Mouse (Mus musculus) heart, embryonic 10.5 days (tissue): ENCODE data around the gene 2010300C02Rik. TPM values are rescaled to one million over a fixed set of nuclear protein-coding genes. Genes with fewer than 3 reads are reported as not detected.

Source experiments
- DNase-seq: peaks from one replicate; pipeline ENCODE4 v3.0.0-alpha.2; 2017; ENCODE audit warnings: low spot score
- H3K27ac ChIP-seq: fragments of 300-500 bp; sonication (generic); 2 replicates; pipeline ENCODE4 v1.5.1; 2016; ENCODE audit warnings: mild to moderate bottlenecking
- H3K27me3 ChIP-seq: fragments of 300-500 bp; sonication (generic); 2 replicates; pipeline ENCODE4 v1.6.1; 2016; ENCODE audit warnings: mild to moderate bottlenecking; ENCODE audit not compliant: poor library complexity, insufficient read depth, severe bottlenecking
- H3K36me3 ChIP-seq: fragments of 300-500 bp; sonication (generic); 2 replicates; pipeline ENCODE4 v1.6.1; 2016; ENCODE audit warnings: mild to moderate bottlenecking, moderate library complexity
- H3K4me1 ChIP-seq: fragments of 300-500 bp; sonication (generic); 2 replicates; pipeline ENCODE4 v1.6.1; 2016; ENCODE audit warnings: mild to moderate bottlenecking
- H3K4me3 ChIP-seq: fragments of 300-500 bp; sonication (generic); 2 replicates; pipeline ENCODE4 v1.5.1; 2016; ENCODE audit warnings: mild to moderate bottlenecking, moderate library complexity
- H3K9me3 ChIP-seq: fragments of 300-500 bp; sonication (generic); 2 replicates; pipeline ENCODE4 v1.6.1; 2016; ENCODE audit warnings: mild to moderate bottlenecking, moderate library complexity
- WGBS: fragments of 180-500 bp; shearing (Covaris S2); methylation state at CpG from one replicate; pipeline ENCODE4 v1.1.7; 2016; 5-methylcytosine and 5-hydroxymethylcytosine counted together
- polyA plus RNA-seq: library from polyadenylated mRNA; unstranded; fragments of >200 nt; fragmentation: Nextera tagmentation; extraction: Ambion mirVana; gene quantifications from 2 replicates; pipeline ENCODE4 v1.2.1, GENCODE M21; 2016

2010300C02Rik gene
- polyA plus RNA-seq, 1 experiment from 2014 or later = 2.5 TPM

GRCm38 (mm10) chr1:37643794-37644365 is 76.0 kb downstream of the 2010300C02Rik start:
- H3K9me3 ChIP-seq = no peaks in the 10 kb centered on the region
- 69% methylated on average over 5 of the region's 5 CpGs for WGBS
- no peak for DNase-seq
- peaks cover 4% of the 10 kb centered on the region; the same call in 1 of the 2 replicates for H3K4me1 ChIP-seq
- H3K4me3 ChIP-seq = no peak overlapping the region
- H3K27ac ChIP-seq = no peak overlapping the region
- no peaks in the 10 kb centered on the region for H3K36me3 ChIP-seq
- no peaks in the 10 kb centered on the region for H3K27me3 ChIP-seq

GRCm38 (mm10) chr1:37641361-37641760 is 78.5 kb downstream of the 2010300C02Rik start:
- DNase-seq = no peak
- WGBS = 85% methylated on average over 11 of the region's 11 CpGs
- Histone ChIP-seq H3K36me3 (no peaks in the 10 kb centered on the region), H3K27ac (no peak overlapping the region), H3K9me3 (no peaks in the 10 kb centered on the region), H3K27me3 (peaks cover 3% of the 10 kb centered on the region; the same call in 1 of the 2 replicates), H3K4me3 (no peak overlapping the region), H3K4me1 (peaks cover 6% of the 10 kb centered on the region; the same call in 1 of the 2 replicates)

- peak; percentile 80 for DNase-seq
- Histone ChIP-seq H3K36me3 (no peaks in the 10 kb centered on the region), H3K27me3 (peaks cover 3% of the 10 kb centered on the region; the same call in 1 of the 2 replicates), H3K27ac (no peak overlapping the region), H3K4me3 (peak overlapping the region; percentile 31; the same call in 1 of the 2 replicates), H3K4me1 (peaks cover 6% of the 10 kb centered on the region; the same call in 1 of the 2 replicates), H3K9me3 (no peaks in the 10 kb centered on the region)
- WGBS = 18% methylated on average over 10 of the region's 10 CpGs
Measured at GRCm38 (mm10) chr1:37639101-37639500, 80.8 kb downstream of the 2010300C02Rik start.

- Histone ChIP-seq H3K27ac (no peak overlapping the region), H3K4me3 (no peak overlapping the region), H3K9me3 (no peaks in the 10 kb centered on the region), H3K27me3 (peaks cover 3% of the 10 kb centered on the region; the same call in 1 of the 2 replicates), H3K4me1 (peaks cover 6% of the 10 kb centered on the region; the same call in 1 of the 2 replicates), H3K36me3 (no peaks in the 10 kb centered on the region)
- WGBS = 81% methylated on average over 9 of the region's 9 CpGs
- peak; percentile 36 for DNase-seq
Measured at GRCm38 (mm10) chr1:37638560-37638959, 81.3 kb downstream of the 2010300C02Rik start.

GRCm38 (mm10) chr1:37637571-37637970 is 82.3 kb downstream of the 2010300C02Rik start:
- Histone ChIP-seq H3K9me3 (no peaks in the 10 kb centered on the region), H3K4me1 (peaks cover 6% of the 10 kb centered on the region; the same call in 1 of the 2 replicates), H3K27me3 (peaks cover 3% of the 10 kb centered on the region; the same call in 1 of the 2 replicates), H3K4me3 (no peak overlapping the region), H3K36me3 (no peaks in the 10 kb centered on the region), H3K27ac (no peak overlapping the region)
- DNase-seq = peak; percentile 68
- whole genome bisulfite sequencing = 68% methylated on average over 11 of the region's 11 CpGs

GRCm38 (mm10) chr1:37636824-37637223 is 83.1 kb downstream of the 2010300C02Rik start:
- no peak overlapping the region for H3K27ac ChIP-seq
- H3K4me3 ChIP-seq = no peak overlapping the region
- H3K27me3 ChIP-seq = peaks cover 3% of the 10 kb centered on the region; the same call in 1 of the 2 replicates
- no peaks in the 10 kb centered on the region for H3K36me3 ChIP-seq
- WGBS = 80% methylated on average over 5 of the region's 5 CpGs
- H3K4me1 ChIP-seq = peaks cover 6% of the 10 kb centered on the region; the same call in 1 of the 2 replicates
- no peaks in the 10 kb centered on the region for H3K9me3 ChIP-seq
- peak; percentile 53 for DNase-seq

- Histone ChIP-seq H3K9me3 (no peaks in the 10 kb centered on the region), H3K4me1 (peaks cover 6% of the 10 kb centered on the region; the same call in 1 of the 2 replicates), H3K27ac (no peak overlapping the region), H3K36me3 (no peaks in the 10 kb centered on the region), H3K4me3 (no peak overlapping the region), H3K27me3 (peaks cover 3% of the 10 kb centered on the region; the same call in 1 of the 2 replicates)
- peak; percentile 52 for DNase-seq
- 37% methylated on average over 2 of the region's 2 CpGs for WGBS
Measured at GRCm38 (mm10) chr1:37636169-37636568, 83.7 kb downstream of the 2010300C02Rik start.

- peaks cover 3% of the 10 kb centered on the region; the same call in 1 of the 2 replicates for H3K27me3 ChIP-seq
- no peak overlapping the region for H3K4me3 ChIP-seq
- H3K4me1 ChIP-seq = peaks cover 6% of the 10 kb centered on the region; the same call in 1 of the 2 replicates
- no peaks in the 10 kb centered on the region for H3K36me3 ChIP-seq
- no peak overlapping the region for H3K27ac ChIP-seq
- 78% methylated on average over 7 of the region's 7 CpGs for WGBS
- no peak for DNase-seq
- no peaks in the 10 kb centered on the region for H3K9me3 ChIP-seq
Measured at GRCm38 (mm10) chr1:37635716-37636115, 84.2 kb downstream of the 2010300C02Rik start.

- Histone ChIP-seq H3K4me3 (no peak overlapping the region), H3K4me1 (peaks cover 6% of the 10 kb centered on the region; the same call in 1 of the 2 replicates), H3K27me3 (peaks cover 3% of the 10 kb centered on the region; the same call in 1 of the 2 replicates), H3K9me3 (no peaks in the 10 kb centered on the region), H3K27ac (no peak overlapping the region), H3K36me3 (no peaks in the 10 kb centered on the region)
- 29% methylated on average over 4 of the region's 4 CpGs for WGBS
- peak; percentile 67 for DNase-seq
Measured at GRCm38 (mm10) chr1:37634658-37635057, 85.2 kb downstream of the 2010300C02Rik start.

- H3K4me3 ChIP-seq = no peak overlapping the region
- peaks cover 3% of the 10 kb centered on the region; the same call in 1 of the 2 replicates for H3K27me3 ChIP-seq
- no peaks in the 10 kb centered on the region for H3K36me3 ChIP-seq
- WGBS = 62% methylated on average over 5 of the region's 5 CpGs
- DNase-seq = no peak
- H3K27ac ChIP-seq = no peak overlapping the region
- H3K4me1 ChIP-seq = 0 out of 2 replicates have a peak, but pooled peaks cover 2% of the 10 kb centered on the region
- no peaks in the 10 kb centered on the region for H3K9me3 ChIP-seq
Measured at GRCm38 (mm10) chr1:37633516-37633915, 86.4 kb downstream of the 2010300C02Rik start.

- no peaks in the 10 kb centered on the region for H3K27me3 ChIP-seq
- 86% methylated on average over 8 of the region's 8 CpGs for WGBS
- 0 out of 2 replicates have a peak, but pooled peaks cover 2% of the 10 kb centered on the region for H3K4me1 ChIP-seq
- no peak overlapping the region for H3K4me3 ChIP-seq
- H3K9me3 ChIP-seq = no peaks in the 10 kb centered on the region
- no peaks in the 10 kb centered on the region for H3K36me3 ChIP-seq
- no peak overlapping the region for H3K27ac ChIP-seq
- no peak for DNase-seq
Measured at GRCm38 (mm10) chr1:37632425-37632824, 87.5 kb downstream of the 2010300C02Rik start.

- DNase-seq = no peak
- no peaks in the 10 kb centered on the region for H3K9me3 ChIP-seq
- H3K4me3 ChIP-seq = no peak overlapping the region
- H3K4me1 ChIP-seq = 0 out of 2 replicates have a peak, but pooled peaks cover 2% of the 10 kb centered on the region
- H3K27me3 ChIP-seq = no peaks in the 10 kb centered on the region
- WGBS = 79% methylated on average over 6 of the region's 6 CpGs
- H3K27ac ChIP-seq = no peak overlapping the region
- no peaks in the 10 kb centered on the region for H3K36me3 ChIP-seq
Measured at GRCm38 (mm10) chr1:37631456-37631855, 88.4 kb downstream of the 2010300C02Rik start.

- 0 out of 2 replicates have a peak, but pooled peaks cover 2% of the 10 kb centered on the region for H3K4me1 ChIP-seq
- H3K4me3 ChIP-seq = no peak overlapping the region
- DNase-seq = no peak
- no peak overlapping the region for H3K27ac ChIP-seq
- H3K27me3 ChIP-seq = peaks cover 5% of the 10 kb centered on the region; the same call in 1 of the 2 replicates
- H3K36me3 ChIP-seq = no peaks in the 10 kb centered on the region
- WGBS = 86% methylated on average over 10 of the region's 10 CpGs
- no peaks in the 10 kb centered on the region for H3K9me3 ChIP-seq
Measured at GRCm38 (mm10) chr1:37630412-37631210, 89.3 kb downstream of the 2010300C02Rik start.
